Mouse (Mus musculus): ENCODE measurements around the gene Cntln. TPM values are rescaled to one million over a fixed set of nuclear protein-coding genes. Genes with fewer than 3 reads are reported as not detected.

Gene Cntln
- polyA plus RNA-seq, 1 experiment = 1.8 TPM

- Histone ChIP-seq H3K79me3 (ENCODE audit: low read depth) (no peaks in the 10 kb centered on the region), H3K4me3 (ENCODE audit: insufficient read depth, poor library complexity, severe bottlenecking) (no peak overlapping the region), H3ac (ENCODE audit: control insufficient read depth, insufficient read length, low read depth) (no peak overlapping the region), H3K27me3 (ENCODE audit: control insufficient read depth, insufficient read depth, insufficient read length) (no peaks in the 10 kb centered on the region), H3K79me2 (ENCODE audit: control insufficient read depth, insufficient read depth) (no peaks in the 10 kb centered on the region), H3K36me3 (ENCODE audit: control insufficient read depth, insufficient read depth) (no peaks in the 10 kb centered on the region)
- TF ChIP-seq MYOD1 (IDR thresholded peaks at IDR 0.05; ENCODE audit: control insufficient read depth, insufficient read length, low read depth) (no peak), CTCF (IDR thresholded peaks at IDR 0.05; ENCODE audit: control insufficient read depth, insufficient read depth, insufficient read length) (peak; percentile 66)
These were observed 278.6 kb downstream of the Cntln start for GRCm38 (mm10) chr4:85162468-85163312.

DNA sequence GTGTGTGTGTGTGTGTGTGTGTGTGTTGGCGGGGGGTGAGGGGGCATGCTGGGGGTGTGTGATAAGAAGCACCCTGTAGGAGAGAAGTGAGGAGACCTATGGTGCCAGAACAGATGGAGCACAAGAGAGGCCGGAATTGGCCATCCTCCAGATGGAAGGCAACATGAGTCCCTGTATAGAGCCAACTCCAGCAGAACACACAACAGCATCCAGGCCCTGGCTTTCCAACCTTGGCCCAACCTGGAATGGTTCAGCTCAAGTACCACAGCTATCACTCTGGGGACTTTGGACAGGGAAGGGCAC is 279.2 kb downstream of the Cntln start:
- Histone ChIP-seq H3K36me3 (ENCODE audit: control insufficient read depth, insufficient read depth) (no peaks in the 10 kb centered on the region), H3K79me3 (ENCODE audit: low read depth) (no peaks in the 10 kb centered on the region), H3K27me3 (ENCODE audit: control insufficient read depth, insufficient read depth, insufficient read length) (no peaks in the 10 kb centered on the region), H3ac (ENCODE audit: control insufficient read depth, insufficient read length, low read depth) (no peak overlapping the region), H3K4me3 (ENCODE audit: insufficient read depth, poor library complexity, severe bottlenecking) (no peak overlapping the region), H3K79me2 (ENCODE audit: control insufficient read depth, insufficient read depth) (no peaks in the 10 kb centered on the region)
- TF ChIP-seq MYOD1 (IDR thresholded peaks at IDR 0.05; ENCODE audit: control insufficient read depth, insufficient read length, low read depth) (no peak), CTCF (IDR thresholded peaks at IDR 0.05; ENCODE audit: control insufficient read depth, insufficient read depth, insufficient read length) (no peak), MAX (IDR thresholded peaks at IDR 0.05) (no peak), MYOG (IDR thresholded peaks at IDR 0.05; ENCODE audit: control insufficient read depth, extremely low read depth, insufficient read length) (no peak), CEBPB (IDR thresholded peaks at IDR 0.05; ENCODE audit: low read depth) (no peak), FOSL1 (IDR thresholded peaks at IDR 0.05; ENCODE audit: insufficient read depth, low read length, poor library complexity, severe bottlenecking) (no peak), USF1 (IDR thresholded peaks at IDR 0.05; ENCODE audit: low read depth) (no peak)

DNA sequence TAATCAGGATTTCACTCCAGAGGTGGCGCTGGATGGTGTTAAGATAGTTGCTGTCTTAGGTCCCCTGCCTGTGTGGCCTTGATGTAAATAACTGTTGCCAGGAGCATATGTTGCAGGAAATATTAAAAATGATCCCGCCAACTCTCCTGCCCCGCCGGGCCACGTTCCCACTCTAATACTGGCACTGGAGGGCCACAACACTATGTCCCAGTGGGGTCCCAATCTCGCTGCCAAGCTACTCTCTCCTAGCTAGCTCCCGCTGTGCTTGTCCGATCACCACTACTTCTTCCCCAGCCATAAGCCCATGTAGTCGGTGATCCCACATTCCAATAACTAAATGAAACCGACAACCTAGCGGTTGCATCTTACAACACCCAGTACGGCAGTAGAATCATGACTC is 283.9 kb downstream of the Cntln start:
- Histone ChIP-seq H3K79me2 (ENCODE audit: control insufficient read depth, insufficient read depth) (no peaks in the 10 kb centered on the region), H3K4me3 (ENCODE audit: insufficient read depth, poor library complexity, severe bottlenecking) (no peak overlapping the region)
- no peak for TF ChIP-seq USF1 (IDR thresholded peaks at IDR 0.05; ENCODE audit: low read depth)
- TF ChIP-seq MYOG (IDR thresholded peaks at IDR 0.05; ENCODE audit: control insufficient read depth, extremely low read depth, insufficient read length) = no peak
- no peak for TF ChIP-seq MYOD1 (IDR thresholded peaks at IDR 0.05; ENCODE audit: control insufficient read depth, insufficient read length, low read depth)
- TF ChIP-seq CEBPB (IDR thresholded peaks at IDR 0.05; ENCODE audit: low read depth) = no peak
- no peak for TF ChIP-seq CTCF (IDR thresholded peaks at IDR 0.05; ENCODE audit: control insufficient read depth, insufficient read depth, insufficient read length)
- TF ChIP-seq MAX (IDR thresholded peaks at IDR 0.05) = no peak
- no peak for TF ChIP-seq FOSL1 (IDR thresholded peaks at IDR 0.05; ENCODE audit: insufficient read depth, low read length, poor library complexity, severe bottlenecking)

DNA sequence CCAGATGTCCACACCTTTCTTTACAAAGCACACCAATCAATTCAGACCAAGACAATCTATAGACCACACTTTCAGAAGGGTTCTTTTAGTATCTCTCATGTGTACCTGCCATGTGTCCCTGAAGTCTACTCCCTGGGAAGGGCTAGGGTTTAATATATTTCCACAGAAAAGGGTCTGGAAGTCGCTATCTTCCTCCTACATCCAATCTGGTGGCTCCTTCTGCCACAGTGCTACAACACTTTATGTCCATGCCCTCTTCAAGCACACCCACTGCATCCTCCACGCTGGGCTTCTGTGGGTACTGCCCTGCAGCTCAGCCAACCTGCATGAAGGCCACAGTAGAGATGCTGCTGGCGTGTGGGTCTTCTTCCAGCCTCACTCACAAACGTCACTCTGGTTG is 291.4 kb downstream of the Cntln start:
- H3K79me3 ChIP-seq (ENCODE audit: low read depth) = no peaks in the 10 kb centered on the region
- no peak overlapping the region for H3ac ChIP-seq (ENCODE audit: control insufficient read depth, insufficient read length, low read depth)
- H3K79me2 ChIP-seq (ENCODE audit: control insufficient read depth, insufficient read depth) = no peaks in the 10 kb centered on the region
- H3K4me3 ChIP-seq (ENCODE audit: insufficient read depth, poor library complexity, severe bottlenecking) = no peak overlapping the region
- no peaks in the 10 kb centered on the region for H3K36me3 ChIP-seq (ENCODE audit: control insufficient read depth, insufficient read depth)
- TF ChIP-seq FOSL1 (IDR thresholded peaks at IDR 0.05; ENCODE audit: insufficient read depth, low read length, poor library complexity, severe bottlenecking) (no peak), MYOD1 (IDR thresholded peaks at IDR 0.05; ENCODE audit: control insufficient read depth, insufficient read length, low read depth) (no peak), CTCF (IDR thresholded peaks at IDR 0.05; ENCODE audit: control insufficient read depth, insufficient read depth, insufficient read length) (no peak), USF1 (IDR thresholded peaks at IDR 0.05; ENCODE audit: low read depth) (no peak), MYOG (IDR thresholded peaks at IDR 0.05; ENCODE audit: control insufficient read depth, extremely low read depth, insufficient read length) (no peak), CEBPB (IDR thresholded peaks at IDR 0.05; ENCODE audit: low read depth) (no peak), MAX (IDR thresholded peaks at IDR 0.05) (no peak)
- H3K27me3 ChIP-seq (ENCODE audit: control insufficient read depth, insufficient read depth, insufficient read length) = peaks cover 3% of the 10 kb centered on the region

More for the DNA sequence above, 283.9 kb downstream of the Cntln start:
- H3K79me3 ChIP-seq (ENCODE audit: low read depth) = no peaks in the 10 kb centered on the region
- peaks cover 3% of the 10 kb centered on the region for H3K27me3 ChIP-seq (ENCODE audit: control insufficient read depth, insufficient read depth, insufficient read length)
- H3ac ChIP-seq (ENCODE audit: control insufficient read depth, insufficient read length, low read depth) = no peak overlapping the region
- H3K36me3 ChIP-seq (ENCODE audit: control insufficient read depth, insufficient read depth) = no peaks in the 10 kb centered on the region

- no peak overlapping the region for H3ac ChIP-seq (ENCODE audit: control insufficient read depth, insufficient read length, low read depth)
These were observed 294.4 kb downstream of the Cntln start for GRCm38 (mm10) chr4:85178394-85179051.

More at GRCm38 (mm10) chr4:85178394-85179051, 294.4 kb downstream of the Cntln start:
- Histone ChIP-seq H3K4me3 (ENCODE audit: insufficient read depth, poor library complexity, severe bottlenecking) (no peak overlapping the region), H3K27me3 (ENCODE audit: control insufficient read depth, insufficient read depth, insufficient read length) (no peaks in the 10 kb centered on the region), H3K79me2 (ENCODE audit: control insufficient read depth, insufficient read depth) (no peaks in the 10 kb centered on the region), H3K79me3 (ENCODE audit: low read depth) (no peaks in the 10 kb centered on the region), H3K36me3 (ENCODE audit: control insufficient read depth, insufficient read depth) (no peaks in the 10 kb centered on the region)
- TF ChIP-seq MYOG (IDR thresholded peaks at IDR 0.05; ENCODE audit: control insufficient read depth, extremely low read depth, insufficient read length) (no peak), CTCF (IDR thresholded peaks at IDR 0.05; ENCODE audit: control insufficient read depth, insufficient read depth, insufficient read length) (no peak), MYOD1 (IDR thresholded peaks at IDR 0.05; ENCODE audit: control insufficient read depth, insufficient read length, low read depth) (no peak), CEBPB (IDR thresholded peaks at IDR 0.05; ENCODE audit: low read depth) (no peak), FOSL1 (IDR thresholded peaks at IDR 0.05; ENCODE audit: insufficient read depth, low read length, poor library complexity, severe bottlenecking) (no peak), MAX (IDR thresholded peaks at IDR 0.05) (no peak), USF1 (IDR thresholded peaks at IDR 0.05; ENCODE audit: low read depth) (no peak)

Other genes starting within 250 kb of the Cntln start
- gene Bnc2, start 209.0 kb upstream of the Cntln start, polyA plus RNA-seq (2012; fragmentation: generic; extraction: Trizol) = 4.5 TPM

Data from C2C12 (cell line).